Mouse (Mus musculus) MEL (cell line): Measurements from ENCODE around the gene Ube3b. TPM values are rescaled to one million over a fixed set of nuclear protein-coding genes. Genes with fewer than 3 reads are reported as not detected.
A peak's percentile ranks its signal among the peaks of the same experiment; 100 is the strongest.

Experiments
- DNase-seq: peaks from one replicate; pipeline ENCODE4 v3.0.0; 2011; ENCODE audit warnings: low read depth, low spot score
- H3K27ac ChIP-seq: 2 replicates; pipeline ENCODE4 v1.5.1; 2012; ENCODE audit warnings: low read depth, mild to moderate bottlenecking, control low read depth, low read length, moderate library complexity; ENCODE audit not compliant: control insufficient read depth
- H3K27me3 ChIP-seq, 2 experiments: fragments of 150-350 bp in 1 of 2; sonication (generic) in 1 of 2; 2 replicates each; pipeline ENCODE4 v1.6.1; 2012; ENCODE audit warnings: low read length in 2 of 2, mild to moderate bottlenecking in 2 of 2, improper control_type of control experiment in 1 of 2, moderate library complexity in 1 of 2; ENCODE audit not compliant: insufficient read depth in 2 of 2, control insufficient read depth in 1 of 2
- H3K36me3 ChIP-seq, 2 experiments: 2 replicates each; pipeline ENCODE4 v1.6.1; 2012 to 2014; ENCODE audit warnings: low read length in 2 of 2, improper control_type of control experiment in 1 of 2, inconsistent platforms in 1 of 2, mild to moderate bottlenecking in 1 of 2; ENCODE audit not compliant: insufficient read depth in 2 of 2, control insufficient read depth in 1 of 2
- H3K4me1 ChIP-seq, 2 experiments: fragments of 150-350 bp in 1 of 2; sonication (generic) in 1 of 2; 2 replicates each; pipeline ENCODE4 v1.6.1; 2012; ENCODE audit warnings: low read length in 2 of 2, improper control_type of control experiment in 1 of 2, mild to moderate bottlenecking in 1 of 2; ENCODE audit not compliant: insufficient read depth in 2 of 2, control insufficient read depth in 1 of 2
- H3K4me3 ChIP-seq, 2 experiments: fragments of 150-350 bp in 1 of 2; sonication (generic) in 1 of 2; 2 replicates each; pipeline ENCODE4 v1.5.1; 2012; ENCODE audit warnings: low read depth in 2 of 2, low read length in 2 of 2, mild to moderate bottlenecking in 2 of 2, moderate library complexity in 2 of 2, control low read depth in 1 of 2, improper control_type of control experiment in 1 of 2; ENCODE audit not compliant: control insufficient read depth in 1 of 2, insufficient read depth in 1 of 2
- H3K79me2 ChIP-seq: 2 replicates; pipeline ENCODE4 v1.6.1; 2012; ENCODE audit warnings: mild to moderate bottlenecking, low read length, moderate library complexity; ENCODE audit not compliant: control insufficient read depth, poor library complexity, insufficient read depth
- H3K9ac ChIP-seq: 2 replicates; pipeline ENCODE4 v1.6.1; 2012; ENCODE audit warnings: low read depth, mild to moderate bottlenecking, control low read depth, low read length, moderate library complexity; ENCODE audit not compliant: control insufficient read depth, poor library complexity, severe bottlenecking
- H3K9me3 ChIP-seq: fragments of 150-350 bp; sonication (generic); replicated peaks from 2 replicates; pipeline ENCODE4 v1.6.1; 2012; ENCODE audit warnings: mild to moderate bottlenecking, low read length, improper control_type of control experiment, moderate library complexity; ENCODE audit not compliant: insufficient read depth
- BHLHE40 ChIP-seq: IDR thresholded peaks from 2 replicates; pipeline ENCODE4 v1.6.1; 2012; ENCODE audit warnings: low read depth, mild to moderate bottlenecking, inconsistent platforms, low read length, improper control_type of control experiment, borderline replicate concordance
- CTCF ChIP-seq, 3 experiments: IDR thresholded peaks in 2 of 3; conservative IDR thresholded peaks in 1 of 3; 2 replicates each; pipeline ENCODE4 v1.5.1; 2011 to 2012; ENCODE audit warnings: low read length in 3 of 3, low read depth in 2 of 3, mild to moderate bottlenecking in 2 of 3, improper control_type of control experiment in 1 of 3, inconsistent platforms in 1 of 3, mixed read lengths in 1 of 3, moderate library complexity in 1 of 3; ENCODE audit not compliant: control insufficient read depth in 1 of 3, insufficient read depth in 1 of 3, poor library complexity in 1 of 3, severe bottlenecking in 1 of 3
- E2F4 ChIP-seq: IDR thresholded peaks from 2 replicates; pipeline ENCODE4 v1.6.1; 2011; ENCODE audit warnings: low read depth, low read length, improper control_type of control experiment, borderline replicate concordance
- HCFC1 ChIP-seq: IDR thresholded peaks from 2 replicates; pipeline ENCODE4 v1.6.1; 2012; ENCODE audit warnings: low read depth, mild to moderate bottlenecking, inconsistent platforms, low read length, improper control_type of control experiment, moderate library complexity
- MEF2A ChIP-seq: IDR thresholded peaks from 2 replicates; pipeline ENCODE4 v1.6.1; 2014; ENCODE audit warnings: low read depth, mild to moderate bottlenecking, inconsistent platforms, low read length, improper control_type of control experiment; ENCODE audit not compliant: poor library complexity, insufficient replicate concordance, severe bottlenecking; ENCODE audit errors: extremely low read depth
- MYB ChIP-seq: IDR thresholded peaks from 2 replicates; pipeline ENCODE4 v1.6.1; 2011; ENCODE audit warnings: mild to moderate bottlenecking, low read depth, low read length, improper control_type of control experiment
- NELFE ChIP-seq: IDR thresholded peaks from 2 replicates; pipeline ENCODE4 v1.6.1; 2011; ENCODE audit warnings: low read depth, low read length, improper control_type of control experiment
- NRF1 ChIP-seq: IDR thresholded peaks from 2 replicates; pipeline ENCODE4 v1.6.1; 2014; ENCODE audit warnings: low read depth, mild to moderate bottlenecking, inconsistent platforms, low read length, improper control_type of control experiment, moderate library complexity; ENCODE audit not compliant: poor library complexity, insufficient read depth, severe bottlenecking
- POLR2AphosphoS5 ChIP-seq: IDR thresholded peaks from 2 replicates; pipeline ENCODE4 v1.6.1; 2012; ENCODE audit warnings: low read depth, borderline replicate concordance, mild to moderate bottlenecking, inconsistent platforms, low read length, moderate library complexity, mixed read lengths
- SMC3 ChIP-seq: IDR thresholded peaks from 2 replicates; pipeline ENCODE4 v1.6.1; 2011; ENCODE audit warnings: low read depth, low read length, improper control_type of control experiment
- UBTF ChIP-seq: IDR thresholded peaks from 2 replicates; pipeline ENCODE4 v1.6.1; 2012; ENCODE audit warnings: low read depth, mild to moderate bottlenecking, inconsistent platforms, low read length, improper control_type of control experiment, moderate library complexity, borderline replicate concordance; ENCODE audit not compliant: insufficient read depth
- USF2 ChIP-seq, 2 experiments: IDR thresholded peaks; 2 replicates each; pipeline ENCODE4 v1.6.1; 2011 to 2012; ENCODE audit warnings: improper control_type of control experiment in 2 of 2, low read length in 2 of 2, borderline replicate concordance in 1 of 2, inconsistent platforms in 1 of 2, low read depth in 1 of 2, mild to moderate bottlenecking in 1 of 2; ENCODE audit not compliant: insufficient read depth in 1 of 2
- ZKSCAN1 ChIP-seq: IDR thresholded peaks from 2 replicates; pipeline ENCODE4 v1.6.1; 2012; ENCODE audit warnings: low read depth, mild to moderate bottlenecking, inconsistent platforms, low read length, improper control_type of control experiment, moderate library complexity
- ZMIZ1 ChIP-seq: IDR thresholded peaks from 2 replicates; pipeline ENCODE4 v1.6.1; 2012; ENCODE audit warnings: low read depth, mild to moderate bottlenecking, inconsistent platforms, low read length, improper control_type of control experiment, moderate library complexity
- polyA plus RNA-seq, 2 experiments: library from polyadenylated mRNA; stranded (reverse) in 1 of 2; unstranded in 1 of 2; fragments of >175 nt in 1 of 2; fragments of >200 nt in 1 of 2; gene quantifications; 2 replicates each; pipeline versions ENCODE4 v1.2.1 to v1.2.4; 2012; ENCODE audit warnings: low replicate concordance in 2 of 2, low read depth in 1 of 2; ENCODE audit not compliant: insufficient read length in 2 of 2, insufficient read depth in 1 of 2, missing spikeins in 1 of 2
- total RNA-seq: library from RNA; depleted of rRNA; stranded (reverse); fragments of 300-350 nt; gene quantifications from 2 replicates; pipeline ENCODE4 v1.2.3, GENCODE M21; 2012

Gene Ube3b
- total and polyA plus RNA-seq, 3 experiments: 21.8 to 150 (median 45.4) TPM

DNA sequence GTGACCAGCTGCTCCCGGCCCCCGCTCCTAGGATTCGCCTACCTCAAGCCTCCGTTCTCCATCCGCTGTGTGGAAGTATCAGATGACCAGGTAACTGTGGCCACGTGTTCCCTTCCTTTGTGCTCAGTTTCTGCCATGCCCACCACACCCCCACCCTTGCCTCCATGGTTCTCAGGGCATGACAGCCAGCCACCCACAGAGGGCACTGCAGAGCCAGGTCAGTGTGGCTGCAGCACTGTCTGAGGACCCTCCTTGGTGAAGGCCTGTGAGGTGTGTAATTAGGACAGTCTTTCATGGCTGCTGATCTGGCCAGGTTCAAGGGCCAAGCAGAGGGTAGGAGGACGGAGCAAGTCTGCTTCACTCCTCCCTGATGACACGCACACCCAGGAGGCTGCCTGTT lies 38.1 kb downstream of the Ube3b start:
- no peaks in the 10 kb centered on the region; a peak in 1 of 4 replicates for H3K36me3 ChIP-seq
- TF ChIP-seq ZKSCAN1: no peak
- no peak for TF ChIP-seq MYB
- no peak for TF ChIP-seq HCFC1
- TF ChIP-seq UBTF: no peak
- TF ChIP-seq NELFE: no peak
- TF ChIP-seq CTCF (IDR thresholded peaks at IDR 0.05 in 2 of 3, conservative IDR thresholded peaks at IDR 0.05 in 1 of 3; ENCODE audit: control insufficient read depth in 1 of 3, insufficient read depth in 1 of 3, low read depth in 2 of 3, low read length in 3 of 3, poor library complexity in 1 of 3, severe bottlenecking in 1 of 3): peak; percentile 45 to 60 (median 46)
- TF ChIP-seq BHLHE40: no peak
- no peak for TF ChIP-seq MEF2A
- peak; percentile 24; the same call in 1 of the 2 replicates for TF ChIP-seq SMC3
- TF ChIP-seq ZMIZ1: no peak
- TF ChIP-seq POLR2AphosphoS5: no peak
- TF ChIP-seq E2F4: no peak
- peak; percentile 18 for DNase-seq

DNA sequence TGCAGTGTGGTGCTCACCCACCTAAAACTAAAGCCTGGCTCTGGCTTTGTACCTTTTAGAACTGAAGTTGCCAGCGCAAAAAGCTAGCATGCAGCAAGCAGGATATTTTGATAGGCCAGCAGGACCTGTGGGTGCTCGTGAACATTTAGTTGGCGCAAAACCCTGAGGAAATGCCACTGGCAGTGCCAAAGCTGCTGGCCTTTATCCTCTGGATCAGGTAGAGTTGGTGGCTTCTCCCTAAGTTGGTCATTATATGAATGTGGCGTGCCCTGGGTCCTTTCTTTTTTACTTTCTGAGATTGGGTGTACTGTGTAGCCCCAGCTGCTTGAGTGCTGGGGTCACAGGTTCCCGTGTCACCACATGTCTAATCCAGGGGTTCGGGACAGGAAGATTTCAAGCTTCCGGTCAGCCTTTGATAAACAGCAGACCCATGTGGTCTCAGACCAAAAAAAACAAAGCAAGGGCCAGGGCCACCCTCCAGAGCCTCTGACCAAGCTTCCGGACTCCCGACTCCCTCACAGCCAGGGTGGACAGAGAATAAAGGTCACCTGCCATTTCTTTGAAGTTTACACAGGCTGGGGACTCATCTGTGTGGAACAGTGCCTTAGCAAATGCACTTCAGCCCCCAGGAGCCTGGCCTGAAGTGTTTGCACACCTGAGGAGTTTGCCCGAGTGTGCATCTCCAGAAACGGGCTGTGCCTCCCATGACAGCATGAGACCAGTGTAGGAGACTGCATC lies 41.3 kb downstream of the Ube3b start:
- no peak overlapping the region for H3K4me3 ChIP-seq
- no peaks in the 10 kb centered on the region; a peak in 1 of 4 replicates for H3K36me3 ChIP-seq
- no peak for TF ChIP-seq E2F4
- no peak for TF ChIP-seq MYB
- TF ChIP-seq NRF1: no peak
- TF ChIP-seq CTCF (IDR thresholded peaks at IDR 0.05 in 2 of 3, conservative IDR thresholded peaks at IDR 0.05 in 1 of 3; ENCODE audit: control insufficient read depth in 1 of 3, insufficient read depth in 1 of 3, low read depth in 2 of 3, low read length in 3 of 3, poor library complexity in 1 of 3, severe bottlenecking in 1 of 3): no peak
- TF ChIP-seq POLR2AphosphoS5: no peak
- TF ChIP-seq USF2 (IDR thresholded peaks at IDR 0.05; ENCODE audit: borderline replicate concordance in 1 of 2, insufficient read depth in 1 of 2, low read depth in 1 of 2, low read length in 2 of 2): no peak
- DNase-seq: no peak
- no peak overlapping the region for H3K9ac ChIP-seq
- H3K4me1 ChIP-seq: no peaks in the 10 kb centered on the region
- H3K9me3 ChIP-seq: no peaks in the 10 kb centered on the region
- H3K27ac ChIP-seq: no peak overlapping the region
- H3K27me3 ChIP-seq: no peaks in the 10 kb centered on the region
- H3K79me2 ChIP-seq: no peaks in the 10 kb centered on the region

More for the DNA sequence above, 38.1 kb downstream of the Ube3b start:
- H3K27ac ChIP-seq: no peak overlapping the region
- H3K9me3 ChIP-seq: no peaks in the 10 kb centered on the region
- H3K9ac ChIP-seq: no peak overlapping the region
- H3K4me1 ChIP-seq: no peaks in the 10 kb centered on the region
- H3K4me3 ChIP-seq: no peak overlapping the region
- no peaks in the 10 kb centered on the region for H3K27me3 ChIP-seq
- no peaks in the 10 kb centered on the region for H3K79me2 ChIP-seq
